Mouse (Mus musculus) stomach, embryonic 15.5 days (tissue): ENCODE data around the gene Gm20683. TPM values are rescaled to one million over a fixed set of nuclear protein-coding genes. Genes with fewer than 3 reads are reported as not detected.

Experiments used
- microRNA-seq: library from miRNA; unstranded; fragments of <30 nt; microRNA quantifications from one replicate; pipeline ENCODE4, GENCODE M21; 2016
- polyA plus RNA-seq: library from polyadenylated mRNA; unstranded; fragments of >200 nt; fragmentation: Nextera tagmentation; extraction: Ambion mirVana; gene quantifications from 2 replicates; pipeline ENCODE4 v1.2.1, GENCODE M21; 2015

The Gm20683 gene
- polyA plus RNA-seq, 1 experiment from 2014 or later: 2.7 TPM

Small RNAs within 50 kb of the gene (microRNA-seq; reads per million reads assigned to microRNA genes)
- not detected for gene Mir3082

Other genes with a start within 250 kb of the Gm20683 start
- 1.5 and 2.1 TPM in 2 replicates for gene Gng13, start 124.6 kb downstream of the Gm20683 start, polyA plus RNA-seq
- 23.4 and 26.1 TPM in 2 replicates for gene Chtf18, start 114.3 kb downstream of the Gm20683 start, polyA plus RNA-seq
- gene Rpusd1, start 114.1 kb downstream of the Gm20683 start, polyA plus RNA-seq: 18.3 and 19.1 TPM in 2 replicates
- gene Mslnl, start 105.7 kb downstream of the Gm20683 start, polyA plus RNA-seq: 0.06 TPM in 1 of 2 replicates, not detected in the other
- 38.3 and 43.6 TPM in 2 replicates for gene Msln, start 87.4 kb downstream of the Gm20683 start, polyA plus RNA-seq
- 26.9 and 28.5 TPM in 2 replicates for gene Narfl, start 68.0 kb downstream of the Gm20683 start, polyA plus RNA-seq
- 47.3 and 53.4 TPM in 2 replicates for gene Haghl, start 56.1 kb downstream of the Gm20683 start, polyA plus RNA-seq
- gene Ccdc78, start 55.2 kb downstream of the Gm20683 start, polyA plus RNA-seq: 0.24 and 0.26 TPM in 2 replicates
- 99.3 and 110 TPM in 2 replicates for gene Fam173a, start 48.9 kb downstream of the Gm20683 start, polyA plus RNA-seq
- not detected in 2 replicates for gene AC134908.4, start 46.1 kb downstream of the Gm20683 start, polyA plus RNA-seq
- gene Metrn, start 44.6 kb downstream of the Gm20683 start, polyA plus RNA-seq: 46.6 and 48.3 TPM in 2 replicates
- 4.1 and 4.6 TPM in 2 replicates for gene Fbxl16, start 32.7 kb downstream of the Gm20683 start, polyA plus RNA-seq
- gene Wdr24, start 18.1 kb downstream of the Gm20683 start, polyA plus RNA-seq: 24.3 and 25.5 TPM in 2 replicates
- gene Jmjd8, start 12.9 kb downstream of the Gm20683 start, polyA plus RNA-seq: 50.5 and 54.6 TPM in 2 replicates
- 312 and 319 TPM in 2 replicates for gene Stub1, start 8.4 kb downstream of the Gm20683 start, polyA plus RNA-seq
- 1.6 and 2.4 TPM in 2 replicates for gene Rhbdl1, start 4.5 kb downstream of the Gm20683 start, polyA plus RNA-seq
- 23.1 and 23.6 TPM in 2 replicates for gene Rhot2, start 3.1 kb upstream of the Gm20683 start, polyA plus RNA-seq
- gene Wdr90, start 19.7 kb upstream of the Gm20683 start, polyA plus RNA-seq: 21.0 and 22.9 TPM in 2 replicates
- gene Mcrip2, start 27.0 kb upstream of the Gm20683 start, polyA plus RNA-seq: 52.2 and 54.2 TPM in 2 replicates
- 67.4 and 68.3 TPM in 2 replicates for gene Mettl26, start 33.3 kb upstream of the Gm20683 start, polyA plus RNA-seq
- gene Wfikkn1, start 39.1 kb upstream of the Gm20683 start, polyA plus RNA-seq: 0.39 and 0.55 TPM in 2 replicates
- gene Rab40c, start 78.0 kb upstream of the Gm20683 start, polyA plus RNA-seq: 27.1 and 27.3 TPM in 2 replicates
- 60.7 and 60.8 TPM in 2 replicates for gene Pigq, start 103.2 kb upstream of the Gm20683 start, polyA plus RNA-seq
- gene Nhlrc4, start 103.2 kb upstream of the Gm20683 start, polyA plus RNA-seq: 0.30 TPM in 1 of 2 replicates, not detected in the other
- 0.24 and 0.52 TPM in 2 replicates for gene A930017K11Rik, start 110.8 kb upstream of the Gm20683 start, polyA plus RNA-seq
- gene Capn15, start 144.0 kb upstream of the Gm20683 start, polyA plus RNA-seq: 20.4 and 22.8 TPM in 2 replicates
- 11.9 and 13.3 TPM in 2 replicates for gene Rab11fip3, start 227.8 kb upstream of the Gm20683 start, polyA plus RNA-seq
- gene Decr2, start 248.6 kb upstream of the Gm20683 start, polyA plus RNA-seq: 39.3 and 42.0 TPM in 2 replicates